Mouse (Mus musculus) T-cell, adult 2 months (primary cell): ENCODE results near the gene Zfp472.

Source experiments
- DNase-seq: peaks from one replicate; pipeline ENCODE4 v3.0.0; 2022; ENCODE audit warnings: low spot score

Gene Zfp472

GRCm38 (mm10) chr17:32965623-32966290, at the start of gene Zfp472:
TSS of gene Zfp472 (plus strand) at chr17:32965814.
- peak; percentile 93 for DNase-seq

DNA sequence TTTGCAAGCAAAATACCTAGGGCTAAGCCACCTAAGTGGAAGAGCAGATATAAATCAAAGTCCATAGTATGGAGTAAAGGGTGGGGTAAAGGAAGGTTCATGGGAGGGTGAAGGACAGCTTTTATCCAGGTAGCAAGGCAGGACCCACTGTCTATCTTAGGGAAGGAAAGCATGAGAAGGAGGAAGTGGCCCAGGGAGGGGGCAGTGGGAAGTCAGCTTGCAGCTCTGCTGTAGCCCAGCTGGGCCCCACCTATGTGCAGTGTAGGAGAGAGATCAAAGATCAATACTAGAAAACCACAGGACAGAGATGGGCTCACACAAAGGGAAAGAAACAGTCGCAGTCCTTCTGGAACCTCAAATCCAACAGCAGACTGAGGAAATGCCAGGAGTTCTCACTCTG, 49.5 kb upstream of the Zfp472 start:
- no peak for DNase-seq

GRCm38 (mm10) chr17:32917131-32917530, 48.5 kb upstream of the Zfp472 start, which contains the start of gene Cyp4f14:
TSS of gene Cyp4f14 (minus strand) at chr17:32917342.
- no peak for DNase-seq

- no peak for DNase-seq
Measured at GRCm38 (mm10) chr17:32919123-32919522, 46.5 kb upstream of the Zfp472 start.

DNA sequence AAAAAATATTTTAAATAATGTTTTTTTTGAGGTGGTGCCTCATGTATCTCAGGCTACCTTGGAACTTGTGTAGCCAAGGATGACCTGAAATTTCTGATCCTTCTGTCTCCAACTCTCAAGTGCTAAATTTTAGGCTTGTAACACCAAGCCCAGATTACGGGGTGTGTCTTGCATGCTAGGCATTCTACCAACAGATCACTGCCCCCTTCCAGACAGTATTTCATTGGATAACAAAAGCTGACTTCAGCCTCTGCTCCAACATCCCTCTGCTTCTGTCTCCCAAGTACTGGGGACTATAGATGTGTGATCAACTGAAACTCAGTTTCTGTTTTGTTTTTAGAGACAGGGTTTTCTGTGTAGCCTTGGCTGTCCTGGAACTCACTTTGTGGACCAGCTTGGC, 41.9 kb upstream of the Zfp472 start:
- DNase-seq: no peak

DNA sequence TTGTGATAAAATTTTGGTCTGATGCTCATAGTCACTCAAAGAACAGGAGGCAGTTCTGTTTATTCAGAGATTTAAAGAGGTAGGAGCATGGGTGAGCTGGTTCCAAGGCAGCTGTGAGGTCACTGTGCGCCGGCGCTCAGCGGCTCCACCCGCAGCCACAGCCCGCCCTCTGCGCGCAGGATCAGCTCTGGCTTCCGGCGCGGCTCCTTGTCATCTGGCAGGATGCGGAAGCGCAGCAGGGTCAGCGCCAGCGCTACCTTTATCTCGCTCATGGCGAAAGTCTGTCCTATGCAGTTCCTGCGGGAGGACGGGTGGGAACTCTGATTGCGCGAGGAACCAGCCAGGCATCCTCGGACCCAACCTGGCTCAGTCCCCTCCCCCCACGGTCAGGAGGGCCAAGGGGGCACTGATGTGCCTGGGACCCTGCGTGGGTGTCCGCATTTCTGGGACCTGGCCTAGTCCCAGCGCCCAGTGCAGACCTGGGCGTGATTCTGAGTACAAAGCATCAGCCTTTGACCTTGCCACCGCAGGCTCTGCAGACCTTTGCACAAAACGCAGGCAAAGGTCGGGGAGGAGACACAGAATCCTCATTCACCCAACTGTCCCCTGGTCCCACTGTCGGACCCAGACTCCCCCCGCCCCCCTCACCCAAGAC, 40.8 kb upstream of the Zfp472 start:
- DNase-seq: peak; percentile 82

- no peak for DNase-seq
Measured at GRCm38 (mm10) chr17:32927803-32928202, 37.8 kb upstream of the Zfp472 start.

- no peak for DNase-seq
Measured at GRCm38 (mm10) chr17:32939831-32940230, 25.8 kb upstream of the Zfp472 start.

DNA sequence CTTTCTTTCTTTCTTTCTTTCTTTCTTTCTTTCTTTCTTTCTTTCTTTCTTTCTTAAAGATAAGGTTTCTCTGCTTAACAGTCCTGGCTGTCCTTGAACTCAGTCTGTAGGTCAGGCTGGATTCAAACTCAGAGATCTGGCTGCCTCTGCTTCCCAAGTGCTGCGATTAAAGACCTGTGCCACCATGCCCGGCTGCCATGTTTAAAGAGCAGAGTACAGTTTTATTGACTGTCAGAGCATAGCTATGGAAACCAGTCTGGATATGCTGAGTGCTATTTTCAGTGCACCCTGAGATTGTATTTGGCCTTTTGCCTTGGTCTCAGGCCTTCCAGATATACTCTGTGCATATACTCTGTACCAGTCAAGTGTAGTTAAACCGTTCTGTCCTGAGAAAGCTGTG, 22.0 kb upstream of the Zfp472 start:
- no peak for DNase-seq

GRCm38 (mm10) chr17:32944402-32945035, 21.1 kb upstream of the Zfp472 start:
- peak; percentile 22 for DNase-seq

DNA sequence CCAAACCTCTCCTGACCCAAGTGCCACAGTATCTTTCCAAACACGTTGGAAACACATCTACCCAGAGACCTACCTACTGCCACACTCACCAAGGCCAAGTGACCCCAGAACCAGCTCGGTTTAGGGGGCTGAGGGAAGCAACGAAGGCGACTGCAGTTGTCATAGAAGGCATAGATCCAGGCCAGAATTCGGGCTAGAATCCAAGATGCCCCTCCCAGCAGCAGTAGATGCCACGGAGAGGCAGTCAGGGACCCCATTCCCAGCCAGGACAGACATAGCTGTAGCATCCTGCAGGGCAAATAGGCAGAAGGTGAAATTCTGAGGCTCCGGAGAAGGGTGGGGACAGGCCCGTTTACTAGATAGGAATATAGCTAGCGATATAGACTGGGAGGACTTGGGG, 18.9 kb upstream of the Zfp472 start:
- no peak for DNase-seq

DNA sequence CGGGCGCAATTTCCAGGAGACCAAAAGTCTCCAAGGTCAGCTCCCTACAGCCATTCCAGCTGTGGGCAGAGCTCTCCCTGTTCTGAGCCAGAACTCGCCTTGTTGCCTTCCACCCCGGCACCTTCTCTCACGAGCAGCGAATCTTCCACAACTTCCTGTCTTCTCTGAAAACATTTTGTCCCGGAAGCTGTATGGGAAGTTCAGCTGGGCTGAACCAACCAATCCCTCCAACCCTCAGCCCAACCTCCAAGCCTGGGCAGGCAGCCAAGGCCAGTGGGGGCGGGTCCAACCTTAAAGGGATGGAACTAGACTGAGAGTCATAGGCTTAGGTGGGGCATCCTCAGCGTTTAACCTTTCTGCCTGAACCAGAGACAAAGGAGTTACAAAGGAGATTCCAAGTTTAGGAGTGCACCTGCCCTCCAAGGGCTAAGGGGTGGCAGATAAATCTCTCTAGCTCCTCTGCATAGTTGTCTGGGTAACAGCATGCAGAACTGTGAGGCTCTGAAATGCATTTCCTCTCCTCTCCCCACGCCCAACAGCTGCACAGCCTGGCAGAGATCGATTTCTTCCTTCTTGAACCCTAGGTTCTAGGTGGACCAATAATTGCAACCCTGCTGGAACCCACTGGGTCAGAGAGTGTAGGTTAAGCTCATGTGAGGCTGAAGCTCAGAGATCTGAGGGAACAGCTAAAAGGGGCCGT, 18.2 kb upstream of the Zfp472 start, which contains the start of gene Cyp4f13:
Gene Cyp4f13, minus strand, starts transcription at position 188 of the 700 bp plus-strand sequence.
- DNase-seq: peak; percentile 98

- DNase-seq: no peak
Measured at GRCm38 (mm10) chr17:32950136-32950535, 15.5 kb upstream of the Zfp472 start.

GRCm38 (mm10) chr17:32951006-32951405, 14.6 kb upstream of the Zfp472 start:
- DNase-seq: no peak

DNA sequence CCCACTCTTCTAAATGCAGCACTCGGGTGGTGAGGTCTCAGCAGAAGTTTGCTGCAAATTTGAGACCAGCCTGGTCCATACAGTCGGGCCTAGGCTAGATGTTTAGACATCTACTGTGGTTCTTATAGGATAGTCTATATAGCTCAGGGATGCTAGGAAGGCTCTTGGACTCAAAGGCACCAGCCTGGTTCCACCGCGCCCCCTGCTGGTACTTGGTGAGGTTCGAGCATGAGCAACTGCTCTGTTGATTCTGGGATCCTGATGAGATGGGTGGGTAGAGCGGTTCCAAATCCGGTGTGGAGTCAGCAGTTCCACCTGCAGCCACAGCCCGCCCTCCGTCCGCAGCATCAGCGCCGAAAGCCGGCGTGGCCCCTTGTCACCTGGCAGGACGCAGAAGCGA, 14.2 kb upstream of the Zfp472 start:
- peak; percentile 80 for DNase-seq

GRCm38 (mm10) chr17:32965253-32965622, 376 bp upstream of the Zfp472 start:
- DNase-seq: no peak

DNA sequence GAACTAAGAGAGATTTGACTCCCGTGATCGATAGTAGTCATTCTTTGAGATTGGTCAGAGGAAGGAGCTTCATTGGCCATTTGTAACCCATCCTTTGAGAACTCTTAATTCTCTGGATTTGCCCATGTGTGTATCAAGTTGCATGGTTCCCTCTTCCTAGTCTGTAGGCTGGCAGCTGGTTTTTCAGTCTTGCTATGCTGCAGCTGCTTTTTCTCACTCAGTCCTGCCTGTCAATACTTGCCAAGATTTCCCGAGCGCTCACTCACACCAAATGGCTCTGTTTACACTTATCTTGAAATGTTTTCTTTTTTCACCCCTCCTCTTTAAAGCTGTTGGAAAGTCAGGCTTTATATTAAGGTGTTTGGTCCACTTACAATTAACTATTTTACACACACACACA, 15.7 kb downstream of the Zfp472 start:
- DNase-seq: no peak

- DNase-seq: no peak
Measured at GRCm38 (mm10) chr17:32986301-32986700, 20.7 kb downstream of the Zfp472 start.

GRCm38 (mm10) chr17:32991965-32992698, 26.5 kb downstream of the Zfp472 start:
- peak; percentile 53 for DNase-seq

DNA sequence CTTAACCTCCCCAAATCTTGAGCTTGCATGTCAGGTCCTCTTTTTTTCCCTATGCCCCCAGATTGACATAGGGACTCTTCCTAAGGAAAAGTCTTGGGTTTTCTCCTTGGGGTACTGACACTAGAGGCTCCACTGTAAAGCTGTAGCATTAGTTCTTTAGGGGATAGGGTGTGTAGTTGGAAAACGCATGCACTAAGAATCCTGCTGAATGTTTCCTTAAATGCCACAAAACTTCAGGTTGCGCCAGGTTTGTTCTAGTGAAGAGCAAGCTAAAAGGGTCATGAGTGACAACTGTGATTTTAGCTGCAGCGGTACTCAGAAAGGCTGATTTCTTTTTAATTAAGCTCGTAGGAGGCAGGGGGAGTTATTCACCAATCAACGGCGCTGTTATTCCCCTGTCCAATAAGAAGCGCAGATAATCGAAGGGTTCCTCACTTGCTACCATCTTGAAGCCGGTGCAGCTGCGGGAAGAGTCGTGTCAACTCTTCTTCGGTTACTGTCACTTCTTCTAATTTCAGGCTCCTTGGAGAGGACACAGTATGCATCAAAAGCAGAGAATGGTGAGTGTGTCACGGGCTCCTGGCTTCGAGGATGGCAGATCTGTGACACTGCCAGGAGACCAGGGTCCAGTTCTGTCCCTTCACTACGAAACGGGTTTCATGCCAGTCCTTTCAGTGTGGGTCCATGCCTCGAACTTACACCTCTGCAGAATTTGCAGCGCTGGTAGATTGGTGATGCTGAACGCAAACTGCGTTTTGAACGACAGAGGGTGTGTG, 27.3 kb downstream of the Zfp472 start, which contains the start of gene Zfp952:
Gene Zfp952, plus strand, starts transcription at position 431 of the 776 bp plus-strand sequence.
- peak; percentile 86 for DNase-seq

- DNase-seq: no peak
Measured at GRCm38 (mm10) chr17:32998492-32998891, 32.9 kb downstream of the Zfp472 start.
